Mouse (Mus musculus) 3T3-L1 (cell line): ENCODE measurements around the gene Stk11.
A peak's percentile ranks its signal among the peaks of the same experiment; 100 is the strongest.

Experiments
- DNase-seq: peaks from one replicate; pipeline ENCODE4 v3.0.0-alpha.2; 2015; ENCODE audit warnings: low read depth, low spot score

Gene Stk11

GRCm38 (mm10) chr10:80170052-80170451, 54.4 kb downstream of the Stk11 start:
- no peak for DNase-seq

- no peak for DNase-seq
Observed at GRCm38 (mm10) chr10:80170601-80171021, 55.0 kb downstream of the Stk11 start.

DNA sequence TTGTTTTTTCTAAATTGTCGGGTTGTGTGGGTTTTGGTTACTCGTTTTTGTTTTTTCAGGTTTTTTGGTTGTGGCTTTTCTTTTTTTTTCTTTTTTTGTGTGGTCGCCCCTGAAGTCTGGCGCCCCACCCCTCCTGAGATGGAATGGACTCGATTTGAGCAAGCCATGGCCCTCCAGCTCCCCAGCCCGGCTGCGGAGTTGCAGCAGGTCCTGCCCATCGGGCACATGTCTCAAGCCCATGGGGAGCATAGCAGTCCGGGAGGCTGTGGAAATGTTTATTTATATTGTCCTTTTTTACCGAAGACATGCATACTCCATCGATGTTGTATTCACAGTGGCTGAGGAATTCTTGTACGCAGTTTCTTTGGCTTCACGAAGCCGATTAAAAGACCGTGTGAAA, 55.6 kb downstream of the Stk11 start:
- no peak for DNase-seq

DNA sequence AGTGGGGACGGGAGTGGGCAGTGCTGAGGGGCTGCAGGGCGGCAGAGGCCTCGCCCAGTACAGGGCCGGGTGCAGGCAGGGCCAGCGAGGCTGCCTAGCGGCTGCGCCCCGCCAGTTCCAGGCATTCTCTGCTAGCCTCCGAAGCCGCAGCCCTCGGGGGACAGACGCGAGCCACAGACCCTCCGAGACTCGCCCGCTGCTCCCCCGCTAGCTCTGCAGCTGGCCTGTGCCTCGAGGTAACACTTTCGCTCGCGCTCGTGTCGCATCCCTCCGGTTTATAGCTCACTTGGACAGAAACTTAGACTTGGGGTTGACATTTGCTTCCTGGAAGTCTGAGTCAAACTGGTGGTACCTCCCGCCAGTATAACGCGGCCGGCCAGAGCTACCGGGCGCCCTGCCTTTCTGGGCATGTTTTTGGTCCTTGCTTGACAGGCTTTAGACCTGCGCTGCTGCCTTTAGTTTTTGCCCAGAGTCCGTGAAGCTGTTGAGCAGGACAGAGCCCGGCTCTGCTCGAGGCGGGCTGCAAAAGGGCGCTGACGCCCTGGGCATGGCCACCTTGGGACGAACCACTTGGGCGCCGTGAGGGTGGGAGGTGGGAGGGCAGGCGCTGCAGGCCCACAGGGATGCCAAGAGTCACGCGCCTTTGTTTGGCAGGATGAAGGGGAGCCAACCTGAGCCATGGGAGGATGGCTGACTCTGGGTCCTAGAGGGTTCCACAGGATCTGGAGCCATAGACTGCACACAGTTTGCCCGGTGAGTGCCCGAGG, 56.3 kb downstream of the Stk11 start:
- no peak for DNase-seq

DNA sequence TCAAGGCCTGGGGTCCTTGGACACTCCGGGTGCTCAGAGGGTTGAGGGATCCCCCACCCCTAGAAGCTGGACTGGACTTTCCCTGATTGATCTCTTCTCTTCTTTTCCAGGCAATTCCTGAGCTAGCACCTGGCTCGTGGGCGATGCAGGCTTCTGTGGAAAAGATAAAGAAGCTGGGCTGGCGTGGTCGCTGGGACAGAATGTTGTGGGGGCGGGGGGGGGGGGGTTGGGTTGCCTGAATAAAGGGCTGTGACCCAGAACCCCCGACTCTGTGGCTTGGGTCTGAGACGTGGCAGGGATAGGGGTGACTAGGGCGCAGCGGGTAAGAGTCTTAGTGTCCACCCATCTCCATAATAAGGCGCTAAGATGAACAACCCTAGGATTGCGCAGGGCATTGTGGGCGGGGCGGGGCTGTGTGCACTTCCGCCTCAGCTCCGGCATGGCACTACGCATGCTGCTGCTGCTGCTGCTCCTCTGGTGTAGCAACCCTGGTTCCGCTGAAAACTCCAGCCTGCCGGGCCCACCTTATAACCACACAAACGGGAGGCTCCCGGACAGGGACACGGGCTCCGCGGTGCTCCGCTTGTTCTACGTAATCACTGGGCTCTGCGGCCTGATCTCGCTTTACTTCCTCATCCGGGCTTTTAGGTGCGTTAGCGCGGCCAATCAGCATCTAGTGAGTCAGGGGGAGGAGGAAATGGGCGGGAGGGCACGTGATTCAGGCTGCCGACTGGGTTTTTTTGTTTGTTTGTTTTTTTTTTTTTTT, 57.1 kb downstream of the Stk11 start, which contains the start of gene 1600002K03Rik:
TSS of gene 1600002K03Rik (plus strand) at position 418 of the 766 bp plus-strand sequence.
- DNase-seq = peak; percentile 95

GRCm38 (mm10) chr10:80173358-80173757, 57.8 kb downstream of the Stk11 start:
- DNase-seq = peak; percentile 40

DNA sequence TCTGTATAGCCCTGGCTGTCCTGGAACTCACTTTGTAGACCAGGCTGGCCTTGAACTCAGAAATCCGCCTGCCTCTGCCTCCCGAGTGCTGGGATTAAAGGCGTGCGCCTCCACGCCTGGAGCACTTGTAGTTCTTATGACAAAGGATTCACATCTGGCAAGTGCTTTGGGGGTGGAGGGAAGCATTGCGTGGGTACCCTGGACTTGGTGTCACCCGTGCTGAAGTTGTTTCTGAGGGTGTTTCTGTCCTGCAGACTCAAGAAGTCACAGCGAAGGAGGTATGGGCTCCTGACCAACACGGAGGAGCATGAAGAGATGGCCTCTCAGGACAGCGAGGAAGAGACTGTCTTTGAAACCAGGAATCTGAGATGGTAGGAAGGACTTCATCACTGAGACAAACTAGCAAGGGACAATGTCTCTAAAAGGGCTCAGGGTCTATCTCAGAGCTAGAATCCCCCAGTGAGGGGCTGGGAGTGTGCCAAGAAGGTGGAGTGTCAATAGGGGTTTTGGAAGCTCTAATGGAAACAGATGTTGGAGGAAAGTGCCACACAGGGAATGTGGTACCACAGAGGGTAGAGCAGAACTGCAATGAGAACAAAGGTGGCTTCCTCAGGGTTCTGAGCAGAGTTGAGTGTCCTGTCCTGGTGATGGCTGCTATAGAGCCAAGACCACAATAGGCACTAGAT, 58.5 kb downstream of the Stk11 start:
- no peak for DNase-seq

DNA sequence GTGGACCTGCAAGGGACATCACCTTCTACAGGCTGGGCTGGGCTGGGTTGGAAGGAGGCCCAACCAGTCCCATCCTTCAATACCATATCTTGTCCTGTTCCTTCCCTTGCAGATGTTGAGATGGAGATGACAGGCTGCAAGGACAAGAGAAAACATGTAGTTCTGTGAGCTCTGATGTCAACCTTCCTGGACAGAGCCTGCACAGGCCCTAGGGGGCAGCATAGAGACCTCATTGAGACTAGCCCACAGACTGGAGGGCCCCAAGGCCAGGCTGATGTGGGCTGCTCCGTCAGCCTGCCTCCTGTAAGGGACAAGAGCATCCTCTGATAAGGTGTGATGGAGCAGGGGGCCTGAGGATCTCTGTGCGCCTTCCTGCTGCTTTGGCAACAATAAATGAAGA, 59.1 kb downstream of the Stk11 start:
- DNase-seq = peak; percentile 78

DNA sequence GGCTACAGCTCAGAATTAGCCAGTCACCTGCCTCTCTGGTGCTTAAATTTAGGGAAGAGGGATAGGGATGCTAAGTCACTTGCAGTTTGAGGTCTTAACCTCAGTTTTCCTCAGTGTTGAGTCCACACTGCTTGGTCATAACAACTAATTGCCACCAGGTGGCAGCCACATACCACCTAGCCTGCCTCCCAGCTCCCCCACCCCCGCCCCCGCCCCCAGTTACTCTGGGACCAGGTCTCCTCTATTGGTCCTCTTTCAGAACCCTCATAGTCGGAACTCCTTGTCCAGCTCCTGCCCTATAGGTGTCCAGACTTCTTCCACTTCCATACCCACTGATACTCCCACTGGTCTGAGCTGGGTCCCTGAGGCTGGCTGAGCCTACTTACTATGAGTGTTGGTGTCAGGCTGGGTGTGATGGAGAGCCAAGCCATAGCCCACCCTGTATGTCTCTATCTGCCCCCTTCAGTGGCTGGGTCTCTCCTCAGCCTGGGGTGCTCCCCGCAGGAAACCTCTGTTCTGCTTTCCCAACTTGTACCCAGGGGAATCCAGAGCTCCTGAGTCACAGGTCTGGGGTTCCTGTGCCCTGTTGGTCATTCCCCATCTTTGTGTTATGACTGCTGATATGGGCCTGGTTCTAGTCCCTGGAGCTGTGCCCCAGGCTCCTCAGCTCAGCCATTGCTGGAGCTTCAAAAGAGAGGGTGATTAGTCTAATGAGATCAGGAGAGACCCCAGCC, 60.1 kb downstream of the Stk11 start:
- DNase-seq = peak; percentile 71

GRCm38 (mm10) chr10:80176270-80176834, 60.7 kb downstream of the Stk11 start:
- DNase-seq = peak; percentile 46

- DNase-seq = peak; percentile 75
Observed at GRCm38 (mm10) chr10:80177441-80178279, 62.1 kb downstream of the Stk11 start.

DNA sequence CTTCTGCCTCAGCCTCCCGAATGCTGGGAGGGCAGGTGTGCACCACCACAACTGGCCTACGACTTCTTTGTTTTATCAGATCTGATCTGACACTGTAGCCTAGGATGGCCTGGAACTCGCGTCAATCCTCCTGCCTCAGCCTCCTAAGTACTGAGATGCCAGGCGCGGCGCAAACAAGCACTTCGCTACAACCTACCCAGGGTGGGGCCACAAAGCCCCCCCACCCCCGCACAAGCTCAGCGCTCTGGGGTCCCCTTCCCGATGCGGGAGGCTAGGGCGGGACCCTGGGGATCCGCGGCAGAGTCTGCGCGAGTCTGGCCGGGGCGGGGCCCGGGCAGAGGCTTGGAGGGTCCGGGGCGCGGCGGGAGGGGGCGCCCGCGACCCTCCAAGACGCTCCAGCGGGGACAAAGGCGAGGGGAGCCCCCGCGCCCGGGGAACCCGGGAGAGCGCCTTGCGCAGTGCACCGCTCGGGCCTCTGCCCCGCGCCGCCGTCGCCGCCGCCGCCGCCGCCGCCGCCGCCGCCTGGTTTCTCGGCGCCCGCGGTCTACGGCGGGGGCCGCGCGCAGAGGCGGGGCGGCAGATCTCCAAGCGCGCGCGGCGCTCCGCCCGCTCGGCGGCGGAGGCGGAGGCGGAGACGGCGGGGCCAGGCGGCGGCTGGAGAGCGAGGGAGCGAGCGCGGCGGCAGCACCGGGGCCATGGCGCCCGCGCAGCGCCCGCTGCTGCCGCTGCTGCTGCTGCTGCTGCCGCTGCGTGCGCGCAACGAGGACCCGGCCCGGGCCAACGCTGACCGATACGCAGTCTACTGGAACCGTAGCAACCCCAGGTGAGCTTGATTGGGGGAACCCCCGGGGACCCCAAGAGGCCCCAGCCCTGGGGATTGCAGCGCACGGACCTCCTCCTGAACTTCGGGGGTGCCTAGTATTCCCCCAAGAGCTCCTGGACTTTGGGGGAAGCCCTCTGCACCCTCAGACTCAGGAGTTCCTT, 63.8 kb downstream of the Stk11 start, which contains the start of gene Efna2:
TSS of gene Efna2 (plus strand) at position 415 of the 984 bp plus-strand sequence.
- no peak for DNase-seq
